Mouse (Mus musculus) embryonic facial prominence, embryonic 13.5 days (tissue): ENCODE data around the gene Hpn. TPM values are rescaled to one million over a fixed set of nuclear protein-coding genes. Genes with fewer than 3 reads are reported as not detected.

Source experiments
- ATAC-seq: fragments of 200-750 bp; cut with Nextera tagmentation; 2 replicates; pipeline ENCODE4 v1.8.0; 2017; ENCODE audit warnings: low read depth; ENCODE audit not compliant: insufficient number of reproducible peaks, insufficient read depth, low FRiP score, low TSS enrichment
- H3K27ac ChIP-seq: fragments of 300-500 bp; sonication (generic); 2 replicates; pipeline ENCODE4 v1.5.1; 2015; ENCODE audit warnings: moderate library complexity, mild to moderate bottlenecking, inconsistent platforms
- H3K27me3 ChIP-seq: fragments of 300-500 bp; sonication (generic); 2 replicates; pipeline ENCODE4 v1.6.1; 2015; ENCODE audit warnings: mild to moderate bottlenecking, inconsistent platforms
- H3K36me3 ChIP-seq: fragments of 300-500 bp; sonication (generic); 2 replicates; pipeline ENCODE4 v1.6.1; 2015; ENCODE audit warnings: mild to moderate bottlenecking, inconsistent platforms
- H3K4me1 ChIP-seq: fragments of 300-500 bp; sonication (generic); 2 replicates; pipeline ENCODE4 v1.6.1; 2015; ENCODE audit warnings: inconsistent platforms
- H3K4me2 ChIP-seq: fragments of 300-500 bp; sonication (generic); 2 replicates; pipeline ENCODE4 v1.6.1; 2015; ENCODE audit warnings: moderate library complexity, mild to moderate bottlenecking, inconsistent platforms
- H3K4me3 ChIP-seq: fragments of 300-500 bp; sonication (generic); 2 replicates; pipeline ENCODE4 v1.5.1; 2015; ENCODE audit warnings: mild to moderate bottlenecking, inconsistent platforms
- H3K9ac ChIP-seq: fragments of 300-500 bp; sonication (generic); 2 replicates; pipeline ENCODE4 v1.6.1; 2015; ENCODE audit warnings: mild to moderate bottlenecking, inconsistent platforms
- H3K9me3 ChIP-seq: fragments of 300-500 bp; sonication (generic); 2 replicates; pipeline ENCODE4 v1.6.1; 2016; ENCODE audit warnings: inconsistent platforms
- WGBS: fragments of 180-500 bp; shearing (Covaris S2); methylation state at CpG from one replicate; pipeline ENCODE4 v1.1.7; 2015; ENCODE audit warnings: mixed read lengths; 5-methylcytosine and 5-hydroxymethylcytosine counted together
- polyA plus RNA-seq: library from polyadenylated mRNA; unstranded; fragments of >200 nt; fragmentation: Nextera tagmentation; extraction: Ambion mirVana; gene quantifications from 2 replicates; pipeline ENCODE4 v1.2.1, GENCODE M21; 2015

Hpn gene
- polyA plus RNA-seq, 1 experiment from 2014 or later = 5.6 TPM

DNA sequence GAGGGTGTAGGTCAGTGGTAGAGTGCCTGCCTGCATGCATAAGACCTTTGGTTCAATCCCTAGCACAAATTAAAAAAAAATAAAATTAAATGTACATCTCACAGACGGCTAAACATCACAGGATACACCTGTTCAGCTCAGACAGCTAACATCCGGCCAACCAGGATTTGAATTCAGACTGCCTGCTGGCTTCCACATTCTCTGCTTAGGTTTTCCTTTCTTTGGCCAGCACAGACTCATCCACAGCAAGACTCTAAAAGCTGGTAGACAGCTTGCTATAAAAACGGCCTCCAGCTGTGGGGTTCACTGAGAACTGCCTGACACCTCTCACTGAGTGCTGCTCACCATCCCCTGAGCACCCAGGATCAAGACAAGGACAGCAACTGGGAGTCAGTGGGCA lies 8.9 kb downstream of the Hpn start:
- H3K4me3 ChIP-seq = no peak overlapping the region
- WGBS = 61% methylated on average over 3 of the region's 3 CpGs
- H3K36me3 ChIP-seq = no peaks in the 10 kb centered on the region
- no peaks in the 10 kb centered on the region for H3K27me3 ChIP-seq
- no peaks in the 10 kb centered on the region for H3K4me1 ChIP-seq
- no peak for ATAC-seq
- H3K9me3 ChIP-seq = no peaks in the 10 kb centered on the region
- no peak overlapping the region for H3K9ac ChIP-seq
- H3K27ac ChIP-seq = no peak overlapping the region
- H3K4me2 ChIP-seq = no peak overlapping the region

GRCm38 (mm10) chr7:31105061-31105768 lies 9.9 kb downstream of the Hpn start:
- ATAC-seq = no peak
- Histone ChIP-seq H3K36me3 (no peaks in the 10 kb centered on the region), H3K9ac (no peak overlapping the region), H3K4me3 (no peak overlapping the region), H3K27ac (no peak overlapping the region), H3K27me3 (no peaks in the 10 kb centered on the region), H3K4me1 (no peaks in the 10 kb centered on the region), H3K4me2 (no peak overlapping the region), H3K9me3 (no peaks in the 10 kb centered on the region)
- WGBS = 59% methylated on average over 15 of the region's 15 CpGs

DNA sequence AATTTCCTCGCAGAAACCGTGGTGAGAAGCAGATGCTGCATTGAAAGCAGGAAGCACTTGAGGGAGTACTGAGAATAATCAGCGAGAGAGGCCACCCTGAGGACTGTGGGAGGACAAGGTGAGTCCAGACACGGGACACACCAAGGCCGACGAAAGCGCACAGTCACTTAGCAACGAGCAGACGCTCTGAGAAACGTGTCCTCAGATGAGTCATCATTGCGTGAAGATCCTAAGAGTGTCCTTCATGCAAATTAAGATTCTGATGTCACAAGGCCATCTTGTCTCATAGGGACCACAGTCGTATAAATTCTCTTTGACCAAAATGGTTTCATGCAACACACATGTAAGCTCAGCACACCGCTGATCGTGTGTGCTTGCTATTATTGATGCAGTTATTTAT lies 14.3 kb downstream of the Hpn start:
- Histone ChIP-seq H3K9me3 (no peaks in the 10 kb centered on the region), H3K36me3 (no peaks in the 10 kb centered on the region), H3K27me3 (no peaks in the 10 kb centered on the region), H3K9ac (no peak overlapping the region), H3K4me1 (0 out of 2 replicates have a peak, but pooled peaks cover 4% of the 10 kb centered on the region), H3K4me2 (no peak overlapping the region), H3K27ac (no peak overlapping the region), H3K4me3 (no peak overlapping the region)
- ATAC-seq = no peak
- WGBS = 87% methylated on average over 14 of the region's 14 CpGs

- Histone ChIP-seq H3K9ac (no peak overlapping the region), H3K9me3 (no peaks in the 10 kb centered on the region), H3K27me3 (no peaks in the 10 kb centered on the region), H3K4me3 (no peak overlapping the region), H3K27ac (no peak overlapping the region), H3K36me3 (no peaks in the 10 kb centered on the region), H3K4me2 (no peak overlapping the region), H3K4me1 (0 out of 2 replicates have a peak, but pooled peaks cover 4% of the 10 kb centered on the region)
- ATAC-seq = no peak
- WGBS = 91% methylated on average over 6 of the region's 6 CpGs
Observed at GRCm38 (mm10) chr7:31099612-31099982, 15.5 kb downstream of the Hpn start.

DNA sequence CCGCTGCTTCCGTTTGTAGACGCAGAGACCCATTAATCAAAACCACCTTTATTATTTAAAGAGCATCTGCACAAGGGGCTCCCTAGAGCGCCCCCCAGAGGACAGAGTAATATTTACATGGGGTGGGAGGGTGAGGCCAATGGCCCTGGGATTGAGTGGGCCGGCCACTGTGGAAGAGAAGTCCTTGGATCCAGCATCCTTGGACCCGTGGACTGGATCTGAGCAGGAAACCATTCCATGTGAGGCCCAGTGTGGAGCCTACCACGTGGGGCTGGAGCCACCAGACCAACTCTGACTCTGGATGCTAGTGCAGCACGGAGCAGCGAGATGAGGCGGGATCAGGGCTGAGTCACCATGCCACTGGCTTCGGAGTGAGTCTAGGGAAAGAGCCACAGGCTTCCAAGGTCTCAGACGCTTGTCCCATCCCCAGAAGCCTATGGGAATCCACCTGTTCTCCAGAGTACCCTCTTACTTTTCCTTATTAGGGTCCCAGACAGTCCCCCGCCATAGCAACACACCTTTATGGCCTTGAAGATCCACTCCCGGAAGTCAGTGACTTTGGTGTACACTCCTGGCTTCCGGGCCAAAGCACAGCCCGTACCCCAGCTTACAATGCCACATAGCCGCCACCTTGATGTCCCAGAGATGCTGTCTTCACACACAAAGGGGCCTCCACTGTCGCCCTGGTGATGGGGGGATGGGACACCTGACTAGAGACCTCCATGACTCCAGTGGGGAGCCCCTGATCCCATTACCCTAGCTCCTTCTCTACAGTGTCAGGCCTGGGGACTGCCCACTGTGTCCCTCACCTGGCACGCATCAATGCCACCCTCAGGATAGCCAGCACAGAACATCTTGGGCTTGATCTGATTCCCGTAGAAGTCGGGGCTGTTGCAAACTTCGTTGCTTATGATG lies 16.1 kb downstream of the Hpn start:
- no peak for ATAC-seq
- Histone ChIP-seq H3K9me3 (no peaks in the 10 kb centered on the region), H3K36me3 (no peaks in the 10 kb centered on the region), H3K4me1 (0 out of 2 replicates have a peak, but pooled peaks cover 4% of the 10 kb centered on the region), H3K4me3 (no peak overlapping the region), H3K4me2 (no peak overlapping the region), H3K9ac (no peak overlapping the region), H3K27ac (peak overlapping the region; percentile 55; the same call in 1 of the 2 replicates), H3K27me3 (no peaks in the 10 kb centered on the region)
- 76% methylated on average over 22 of the region's 22 CpGs for WGBS

DNA sequence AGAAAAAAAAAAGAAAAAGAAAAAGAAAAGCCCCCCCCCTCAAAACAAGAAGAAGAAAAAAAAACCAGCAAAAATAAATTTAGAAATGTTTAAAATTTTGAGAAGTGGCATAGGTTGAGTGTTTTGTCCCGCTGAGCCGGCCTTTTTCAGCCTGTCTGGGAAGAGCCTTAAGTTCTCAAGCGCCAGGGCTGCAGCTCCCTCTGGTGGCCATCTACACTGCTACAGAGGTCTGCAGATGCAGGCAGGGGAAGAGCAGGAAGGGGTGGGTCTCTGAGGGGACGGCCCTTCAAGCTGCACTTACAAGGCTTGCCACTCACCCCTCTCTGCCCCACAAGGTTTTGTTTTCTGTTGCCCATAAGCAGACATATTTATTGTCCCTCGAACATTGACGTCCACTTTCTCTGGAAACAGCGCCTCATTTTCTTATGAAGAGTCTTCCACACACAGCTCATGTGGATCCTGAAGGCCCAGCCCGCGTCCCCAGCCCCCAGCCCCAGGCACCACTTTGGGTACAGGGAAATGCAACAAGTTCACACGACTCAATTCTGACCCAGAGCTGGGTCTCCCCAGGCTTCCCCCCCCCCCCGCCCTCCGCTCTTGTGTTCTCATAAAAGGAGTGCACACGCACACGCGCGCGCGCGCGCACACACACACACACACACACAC lies 17.4 kb downstream of the Hpn start:
- Histone ChIP-seq H3K9ac (no peak overlapping the region), H3K27ac (no peak overlapping the region), H3K27me3 (no peaks in the 10 kb centered on the region), H3K4me1 (0 out of 2 replicates have a peak, but pooled peaks cover 4% of the 10 kb centered on the region), H3K4me2 (peak overlapping the region; percentile 54), H3K9me3 (no peaks in the 10 kb centered on the region), H3K4me3 (peak overlapping the region; percentile 20), H3K36me3 (no peaks in the 10 kb centered on the region)
- 37% methylated on average over 17 of the region's 20 CpGs for WGBS
- ATAC-seq = peak; percentile 90

- H3K4me1 ChIP-seq = 0 out of 2 replicates have a peak, but pooled peaks cover 4% of the 10 kb centered on the region
- no peaks in the 10 kb centered on the region for H3K36me3 ChIP-seq
- no peak overlapping the region for H3K4me3 ChIP-seq
- no peak for ATAC-seq
- no peak overlapping the region for H3K9ac ChIP-seq
- WGBS = 59% methylated on average over 9 of the region's 9 CpGs
- 0 out of 2 replicates have a peak overlapping the region, but pooled peaks have one; percentile 0 for H3K27ac ChIP-seq
- H3K4me2 ChIP-seq = no peak overlapping the region
- no peaks in the 10 kb centered on the region for H3K27me3 ChIP-seq
- H3K9me3 ChIP-seq = no peaks in the 10 kb centered on the region
Observed at GRCm38 (mm10) chr7:31096892-31097564, 18.1 kb downstream of the Hpn start.

DNA sequence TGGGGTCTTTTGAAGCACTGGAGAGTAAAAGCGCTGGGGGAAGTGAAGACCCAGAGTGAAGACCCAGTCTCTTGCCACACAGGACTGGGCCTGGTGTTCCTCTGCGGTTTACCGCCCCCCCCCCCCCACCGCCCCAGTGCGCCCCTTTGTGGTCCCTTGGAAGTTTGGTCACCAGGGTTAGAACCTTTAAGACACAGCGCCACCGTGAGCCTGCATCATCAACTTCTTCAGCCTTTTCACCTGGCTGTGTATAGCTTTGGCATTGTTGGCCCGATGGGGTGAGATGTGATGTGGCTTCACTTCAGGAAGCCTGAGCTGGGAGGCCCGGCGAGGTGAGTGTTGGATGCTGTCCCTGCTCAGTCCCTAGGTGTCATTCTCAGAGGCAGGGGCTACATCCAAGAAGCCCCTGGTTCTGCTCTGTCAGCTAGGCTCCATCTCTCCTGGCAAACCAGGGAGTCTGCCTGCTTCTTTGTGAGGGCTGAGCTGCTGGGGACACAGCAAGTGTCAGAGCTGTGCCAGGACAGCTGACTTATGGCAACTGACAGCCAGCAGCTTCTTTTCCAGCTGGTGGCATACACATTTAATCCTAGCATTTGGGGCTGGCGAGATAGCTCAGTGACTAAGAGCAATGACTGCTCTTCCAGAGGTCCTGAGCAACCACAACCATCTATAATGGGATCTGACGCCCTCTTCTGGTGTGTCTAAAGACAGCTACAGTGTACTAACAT lies 20.2 kb downstream of the Hpn start:
- H3K27ac ChIP-seq = no peak overlapping the region
- H3K36me3 ChIP-seq = no peaks in the 10 kb centered on the region
- H3K9ac ChIP-seq = no peak overlapping the region
- whole genome bisulfite sequencing = 23% methylated on average over 12 of the region's 12 CpGs
- no peak for ATAC-seq
- H3K4me3 ChIP-seq = no peak overlapping the region
- H3K4me1 ChIP-seq = 0 out of 2 replicates have a peak, but pooled peaks cover 4% of the 10 kb centered on the region
- no peaks in the 10 kb centered on the region for H3K9me3 ChIP-seq
- H3K27me3 ChIP-seq = no peaks in the 10 kb centered on the region
- no peak overlapping the region for H3K4me2 ChIP-seq

GRCm38 (mm10) chr7:31089721-31090120 lies 25.4 kb downstream of the Hpn start:
- H3K9ac ChIP-seq = no peak overlapping the region
- H3K4me3 ChIP-seq = no peak overlapping the region
- no peak overlapping the region for H3K4me2 ChIP-seq
- 86% methylated on average over 2 of the region's 2 CpGs for WGBS
- H3K9me3 ChIP-seq = no peaks in the 10 kb centered on the region
- no peak for ATAC-seq
- H3K27me3 ChIP-seq = no peaks in the 10 kb centered on the region
- H3K36me3 ChIP-seq = no peaks in the 10 kb centered on the region
- H3K4me1 ChIP-seq = peaks cover 9% of the 10 kb centered on the region
- H3K27ac ChIP-seq = no peak overlapping the region

DNA sequence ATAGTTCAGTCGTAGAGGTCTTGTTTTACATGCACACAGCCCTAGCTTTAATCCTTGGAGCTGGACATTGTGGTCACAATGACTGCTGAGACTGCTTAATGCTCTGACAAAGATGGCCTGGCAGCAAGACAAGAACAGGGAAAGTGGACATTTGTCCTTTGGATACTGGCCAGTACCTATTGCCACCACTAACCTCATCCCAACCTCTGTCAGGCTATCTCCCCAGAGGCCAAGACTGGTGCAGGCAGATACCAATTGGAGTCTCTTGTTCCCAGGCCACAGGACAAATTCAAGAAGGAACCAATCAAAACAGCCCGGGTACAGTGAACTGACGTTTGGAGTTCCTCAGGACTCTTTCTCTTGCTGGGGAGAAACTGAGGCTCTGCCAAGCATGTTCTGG lies 26.9 kb downstream of the Hpn start:
- no peak overlapping the region for H3K27ac ChIP-seq
- H3K9ac ChIP-seq = no peak overlapping the region
- 75% methylated on average over 3 of the region's 3 CpGs for WGBS
- peaks cover 23% of the 10 kb centered on the region for H3K4me1 ChIP-seq
- no peak for ATAC-seq
- no peaks in the 10 kb centered on the region for H3K9me3 ChIP-seq
- H3K27me3 ChIP-seq = no peaks in the 10 kb centered on the region
- H3K4me2 ChIP-seq = no peak overlapping the region
- H3K36me3 ChIP-seq = no peaks in the 10 kb centered on the region
- no peak overlapping the region for H3K4me3 ChIP-seq
